In genomic region chr12:30177529-30177928, GRCm38 (mm10) we compare ENCODE assay signal across 21 mouse cellular contexts. TPM values are rescaled to one million over a fixed set of nuclear protein-coding genes. Genes with fewer than 3 reads are reported as not detected.
DNase-seq lines count a peak whose midpoint lies in the region; ATAC-seq and TF ChIP-seq lines count a peak whose summit lies in the region.
"Had no signal": no experiment of that assay in that cellular context is flagged by ENCODE, and none has a peak within 500 bp of the region (broad histone marks: within the 10 kb centered on the region; RNA-seq: fewer than 3 reads in every experiment).

No protein-coding gene starts in this region.

- no peak for DNase-seq in frontal cortex, postnatal 25 days (ENCODE audit: low spot score in 2 of 2)
- peak; percentile 16 for DNase-seq in lung, postnatal 10 days
- DNase-seq in lung, postnatal 0 days (ENCODE audit: low spot score): no peak
- DNase-seq in brain, adult 2 months (ENCODE audit: low read depth, low spot score): peak; percentile 44
- no peak for DNase-seq in hindbrain, embryonic 14.5 days (ENCODE audit: low spot score)
- DNase-seq: adrenal gland, adult 8-10 months; adrenal gland, postnatal 14 days; adrenal gland, postnatal 36 days; cerebellum, adult 11 months; cerebellum, adult 8-10 months; embryo, embryonic 11 days had no signal

- peak; percentile 60; the same call in 1 of the 2 replicates for ATAC-seq in frontal cortex, adult (ENCODE audit: low TSS enrichment)
- no peak for ATAC-seq in lung, postnatal 0 days
- ATAC-seq in hindbrain, embryonic 14.5 days (ENCODE audit: low FRiP score): no peak
- ATAC-seq: activated CD4-positive, CD25-positive, alpha-beta regulatory T cell, adult 4 months; forebrain, embryonic 14.5 days; forebrain, embryonic 16.5 days; Patski had no signal

- H3K4me3 ChIP-seq in lung, postnatal 0 days (ENCODE audit: low read depth, low read length): no peak overlapping the region
- H3K4me3 ChIP-seq in hindbrain, embryonic 14.5 days (replicated peaks; ENCODE audit: low read length): no peak overlapping the region
- H3K4me3 ChIP-seq: embryonic facial prominence, embryonic 12.5 days; erythroblast, embryonic 14.5 days; forebrain, embryonic 10.5 days; forebrain, embryonic 12.5 days had no signal

- no peak overlapping the region for H3K4me2 ChIP-seq in lung, postnatal 0 days (replicated peaks; ENCODE audit: low read depth, low read length)
- H3K4me2 ChIP-seq in hindbrain, embryonic 14.5 days (replicated peaks): no peak overlapping the region
- H3K4me2 ChIP-seq: embryonic facial prominence, embryonic 12.5 days; forebrain, embryonic 12.5 days had no signal

- H3K9me3 ChIP-seq in lung, postnatal 0 days (ENCODE audit: low read length): no peaks in the 10 kb centered on the region
- H3K9me3 ChIP-seq in hindbrain, embryonic 14.5 days (ENCODE audit: control insufficient read depth, low read length): no peaks in the 10 kb centered on the region
- H3K9me3 ChIP-seq: embryonic facial prominence, embryonic 12.5 days; forebrain, embryonic 10.5 days; forebrain, embryonic 12.5 days had no signal

- no peaks in the 10 kb centered on the region for H3K27me3 ChIP-seq in lung, postnatal 0 days (replicated peaks; ENCODE audit: insufficient read depth, low read length)
- H3K27me3 ChIP-seq in hindbrain, embryonic 14.5 days (ENCODE audit: control insufficient read depth, insufficient read depth, low read length): no peaks in the 10 kb centered on the region
- H3K27me3 ChIP-seq: embryonic facial prominence, embryonic 12.5 days; forebrain, embryonic 12.5 days had no signal

- no peak for TF ChIP-seq CTCF in lung, postnatal 0 days (IDR thresholded peaks at IDR 0.05)

- 75% methylated on average over 2 of the region's 2 CpGs for WGBS in lung, postnatal 0 days
- WGBS in hindbrain, embryonic 14.5 days: 89% methylated on average over 2 of the region's 2 CpGs

- H3K36me3 ChIP-seq in lung, postnatal 0 days (ENCODE audit: insufficient read depth, low read length): no peaks in the 10 kb centered on the region
- no peaks in the 10 kb centered on the region for H3K36me3 ChIP-seq in hindbrain, embryonic 14.5 days (replicated peaks; ENCODE audit: control insufficient read depth, insufficient read depth)
- H3K36me3 ChIP-seq: embryonic facial prominence, embryonic 12.5 days; forebrain, embryonic 10.5 days; forebrain, embryonic 12.5 days had no signal

- no peaks in the 10 kb centered on the region for H3K4me1 ChIP-seq in lung, postnatal 0 days (ENCODE audit: insufficient read depth, low read depth, low read length)
- H3K4me1 ChIP-seq in hindbrain, embryonic 14.5 days (replicated peaks; ENCODE audit: control insufficient read depth, insufficient read depth, low read length): no peaks in the 10 kb centered on the region
- H3K4me1 ChIP-seq: embryonic facial prominence, embryonic 12.5 days; forebrain, embryonic 10.5 days; forebrain, embryonic 12.5 days had no signal

- TF ChIP-seq EP300 in lung, postnatal 0 days (IDR thresholded peaks at IDR 0.05): no peak

- no peak overlapping the region for H3K27ac ChIP-seq in lung, postnatal 0 days (ENCODE audit: low read length)
- H3K27ac ChIP-seq in hindbrain, embryonic 14.5 days: no peak overlapping the region
- H3K27ac ChIP-seq: embryonic facial prominence, embryonic 12.5 days; forebrain, embryonic 10.5 days; forebrain, embryonic 12.5 days had no signal

- no peak overlapping the region for H3K9ac ChIP-seq in lung, postnatal 0 days (replicated peaks; ENCODE audit: low read depth)
- H3K9ac ChIP-seq in hindbrain, embryonic 14.5 days: no peak overlapping the region
- H3K9ac ChIP-seq: embryonic facial prominence, embryonic 12.5 days; forebrain, embryonic 12.5 days had no signal

RNA-seq across cellular contexts. Expression of gene Tpo, which starts 45.1 kb away (rescaled TPM):
- polyA plus RNA-seq in lung, postnatal 0 days (2015; fragmentation: Nextera tagmentation; extraction: Ambion mirVana): not detected in 2 replicates
- 0.20 and 0.23 TPM in 2 replicates for polyA plus RNA-seq in hindbrain, embryonic 14.5 days (2014; fragmentation: Nextera tagmentation; extraction: Ambion mirVana)
- polyA plus RNA-seq: activated CD4-positive, CD25-positive, alpha-beta regulatory T cell, adult 4 months; C2C12; erythroblast, embryonic 14.5 days; forebrain, embryonic 10.5 days; forebrain, embryonic 12.5 days; Patski had no signal

Comparison
In these comparisons a context has a peak if more than half of its experiments do, and no peak if none do; other contexts are left out.
1. DNase-seq: peak in lung, postnatal 10 days (single experiment) and brain, adult 2 months (single experiment); none in frontal cortex, postnatal 25 days (0 of 2), lung, postnatal 0 days (single experiment) and hindbrain, embryonic 14.5 days (single experiment).